ENCODE assay signal across 8 mouse cellular contexts in the genomic region with DNA sequence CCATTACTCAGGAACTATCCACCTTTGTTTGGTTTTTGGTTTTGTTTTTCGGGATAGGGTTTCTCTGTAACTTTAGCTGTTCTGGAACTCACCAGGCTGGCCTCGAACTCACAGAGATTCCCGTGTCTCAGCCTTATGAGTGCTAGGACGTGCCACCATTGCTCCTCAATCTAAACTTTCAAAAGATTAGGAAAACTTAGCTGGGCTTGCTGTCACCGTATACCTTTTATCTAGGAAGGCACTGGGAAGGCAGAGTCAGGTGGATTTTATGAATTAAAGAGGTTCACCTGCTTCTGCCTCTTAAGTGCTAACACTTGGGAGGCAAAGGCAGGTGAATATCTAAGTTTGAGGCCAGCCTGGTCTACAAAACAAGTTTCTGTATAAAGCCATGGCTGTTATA. TPM values are rescaled to one million over a fixed set of nuclear protein-coding genes. Genes with fewer than 3 reads are reported as not detected.
A peak's percentile ranks its signal among the peaks of the same experiment; 100 is the strongest.
DNase-seq lines count a peak whose midpoint lies in the region; ATAC-seq lines count a peak whose summit lies in the region.

No protein-coding gene starts in this region.

- no peak for DNase-seq in lung, postnatal 14 days
- no peak for DNase-seq in forebrain, embryonic 10.5 days (ENCODE audit: extremely low spot score, low spot score)
- DNase-seq in limb, embryonic 10.5 days (ENCODE audit: low spot score) = no peak
- DNase-seq in ovary, postnatal 14 days (ENCODE audit: low spot score) = no peak

- peak overlapping the region; percentile 98 for H3K9ac ChIP-seq in lung, embryonic 16.5 days (ENCODE audit: low read length)
- peak overlapping the region; percentile 99 for H3K9ac ChIP-seq in neural tube, embryonic 15.5 days (replicated peaks)

- no peaks in the 10 kb centered on the region for H3K27me3 ChIP-seq in lung, embryonic 16.5 days (ENCODE audit: control insufficient read depth, insufficient read depth, low read depth, low read length)
- H3K27me3 ChIP-seq in forebrain, embryonic 10.5 days (ENCODE audit: poor library complexity, severe bottlenecking) = no peaks in the 10 kb centered on the region
- no peaks in the 10 kb centered on the region for H3K27me3 ChIP-seq in limb, embryonic 10.5 days (ENCODE audit: low read depth, poor library complexity, severe bottlenecking)
- no peaks in the 10 kb centered on the region for H3K27me3 ChIP-seq in neural tube, embryonic 15.5 days (replicated peaks)

- no peak for ATAC-seq in lung, embryonic 16.5 days (ENCODE audit: low read depth)
- no peak for ATAC-seq in neural tube, embryonic 15.5 days (ENCODE audit: low FRiP score)
- ATAC-seq in inflammation-experienced regulatory T-cells, adult 6 months = no peak
- ATAC-seq in granulocyte monocyte progenitor cell, adult 5-6 weeks (replicated peaks; ENCODE audit: poor library complexity, severe bottlenecking) = no peak

- H3K27ac ChIP-seq in lung, embryonic 16.5 days (ENCODE audit: low read length) = peak overlapping the region; percentile 97
- H3K27ac ChIP-seq in forebrain, embryonic 10.5 days = peak overlapping the region; percentile 99
- H3K27ac ChIP-seq in limb, embryonic 10.5 days = peak overlapping the region; percentile 99
- H3K27ac ChIP-seq in neural tube, embryonic 15.5 days (replicated peaks) = peak overlapping the region; percentile 99

- peak overlapping the region; percentile 83 for H3K4me3 ChIP-seq in lung, embryonic 16.5 days (ENCODE audit: low read length)
- H3K4me3 ChIP-seq in forebrain, embryonic 10.5 days = peak overlapping the region; percentile 98
- peak overlapping the region; percentile 100 for H3K4me3 ChIP-seq in limb, embryonic 10.5 days
- peak overlapping the region; percentile 99 for H3K4me3 ChIP-seq in neural tube, embryonic 15.5 days (replicated peaks)

- H3K36me3 ChIP-seq in lung, embryonic 16.5 days (ENCODE audit: control insufficient read depth, insufficient read depth, low read length) = peaks cover 3% of the 10 kb centered on the region; the same call in 1 of the 2 replicates
- peaks cover 25% of the 10 kb centered on the region for H3K36me3 ChIP-seq in forebrain, embryonic 10.5 days (replicated peaks)
- H3K36me3 ChIP-seq in limb, embryonic 10.5 days = peaks cover 23% of the 10 kb centered on the region
- no peaks in the 10 kb centered on the region for H3K36me3 ChIP-seq in neural tube, embryonic 15.5 days

- peak overlapping the region; percentile 63 for H3K4me2 ChIP-seq in lung, embryonic 16.5 days (ENCODE audit: low read depth, low read length)
- H3K4me2 ChIP-seq in neural tube, embryonic 15.5 days = peak overlapping the region; percentile 64

- 26% methylated on average over 5 of the region's 5 CpGs for WGBS in lung, embryonic 16.5 days
- 39% methylated on average over 5 of the region's 5 CpGs for WGBS in forebrain, embryonic 10.5 days
- WGBS in limb, embryonic 10.5 days = 53% methylated on average over 5 of the region's 5 CpGs
- WGBS in neural tube, embryonic 15.5 days = 44% methylated on average over 5 of the region's 5 CpGs

- H3K9me3 ChIP-seq in lung, embryonic 16.5 days (ENCODE audit: control insufficient read depth, low read length) = no peaks in the 10 kb centered on the region
- no peaks in the 10 kb centered on the region for H3K9me3 ChIP-seq in forebrain, embryonic 10.5 days
- no peaks in the 10 kb centered on the region for H3K9me3 ChIP-seq in limb, embryonic 10.5 days (replicated peaks)
- no peaks in the 10 kb centered on the region for H3K9me3 ChIP-seq in neural tube, embryonic 15.5 days (replicated peaks)

- peaks cover 28% of the 10 kb centered on the region for H3K4me1 ChIP-seq in lung, embryonic 16.5 days (replicated peaks; ENCODE audit: control insufficient read depth, insufficient read depth, low read length)
- peaks cover 55% of the 10 kb centered on the region for H3K4me1 ChIP-seq in forebrain, embryonic 10.5 days
- peaks cover 27% of the 10 kb centered on the region for H3K4me1 ChIP-seq in limb, embryonic 10.5 days
- H3K4me1 ChIP-seq in neural tube, embryonic 15.5 days = peaks cover 45% of the 10 kb centered on the region

RNA-seq across cellular contexts. Expression of gene Luc7l3, which starts 0.8 kb away (rescaled TPM):
- 99.0 and 105 TPM in 2 replicates for polyA plus RNA-seq in lung, embryonic 16.5 days (2015; fragmentation: Nextera tagmentation; extraction: Ambion mirVana)
- polyA plus RNA-seq in forebrain, embryonic 10.5 days (2016; fragmentation: Nextera tagmentation; extraction: Ambion mirVana) = 113 and 129 TPM in 2 replicates
- polyA plus RNA-seq in limb, embryonic 10.5 days (2016; fragmentation: Nextera tagmentation; extraction: Ambion mirVana) = 89.9 and 107 TPM in 2 replicates
- polyA plus RNA-seq in neural tube, embryonic 15.5 days (2015; fragmentation: Nextera tagmentation; extraction: Ambion mirVana) = 124 and 133 TPM in 2 replicates
- 100 to 1,000 TPM; 117 to 168 (median 166) TPM for polyA plus RNA-seq in inflammation-experienced regulatory T-cells, adult 6 months (2017; shearing (Covaris generic))
- 172 and 209 TPM in 2 replicates for total RNA-seq in granulocyte monocyte progenitor cell, adult 5-6 weeks (2014; fragmentation: Nextera tagmentation)
- total RNA-seq in granulocyte monocyte progenitor cell, adult 5-6 weeks (2017) = 335 and 378 TPM in 2 replicates

RNA-seq across cellular contexts. Expression of gene Ankrd40, which starts 5.2 kb away (rescaled TPM):
- polyA plus RNA-seq in lung, embryonic 16.5 days (2015; fragmentation: Nextera tagmentation; extraction: Ambion mirVana) = 11.5 and 12.2 TPM in 2 replicates
- 10.3 and 11.4 TPM in 2 replicates for polyA plus RNA-seq in forebrain, embryonic 10.5 days (2016; fragmentation: Nextera tagmentation; extraction: Ambion mirVana)
- polyA plus RNA-seq in limb, embryonic 10.5 days (2016; fragmentation: Nextera tagmentation; extraction: Ambion mirVana) = 18.1 and 21.3 TPM in 2 replicates
- polyA plus RNA-seq in neural tube, embryonic 15.5 days (2015; fragmentation: Nextera tagmentation; extraction: Ambion mirVana) = 12.5 and 17.7 TPM in 2 replicates
- polyA plus RNA-seq in inflammation-experienced regulatory T-cells, adult 6 months (2017; shearing (Covaris generic)) = 10 to 100 TPM; 10.9 to 18.7 (median 17.1) TPM
- 38.6 and 39.7 TPM in 2 replicates for total RNA-seq in granulocyte monocyte progenitor cell, adult 5-6 weeks (2014; fragmentation: Nextera tagmentation)
- 46.9 and 67.0 TPM in 2 replicates for total RNA-seq in granulocyte monocyte progenitor cell, adult 5-6 weeks (2017)

RNA-seq across cellular contexts. Expression of gene Gm21885, which starts 41.0 kb away (rescaled TPM):
- polyA plus RNA-seq in lung, embryonic 16.5 days (2015; fragmentation: Nextera tagmentation; extraction: Ambion mirVana) = 0.33 TPM in 1 of 2 replicates, not detected in the other
- 0.34 TPM in 1 of 2 replicates, not detected in the other for polyA plus RNA-seq in forebrain, embryonic 10.5 days (2016; fragmentation: Nextera tagmentation; extraction: Ambion mirVana)
- not detected in 2 replicates for polyA plus RNA-seq in limb, embryonic 10.5 days (2016; fragmentation: Nextera tagmentation; extraction: Ambion mirVana)
- not detected in 2 replicates for polyA plus RNA-seq in neural tube, embryonic 15.5 days (2015; fragmentation: Nextera tagmentation; extraction: Ambion mirVana)
- polyA plus RNA-seq in inflammation-experienced regulatory T-cells, adult 6 months (2017; shearing (Covaris generic)) = 1 to 10 TPM; 1.6 to 1.7 (median 1.7) TPM
- total RNA-seq in granulocyte monocyte progenitor cell, adult 5-6 weeks (2014; fragmentation: Nextera tagmentation) = not detected in 2 replicates
- total RNA-seq in granulocyte monocyte progenitor cell, adult 5-6 weeks (2017) = not detected in 2 replicates
